Mouse (Mus musculus) gastrocnemius, postnatal 10 days (tissue): Measurements from ENCODE around the gene Dennd5a. TPM values are rescaled to one million over a fixed set of nuclear protein-coding genes. Genes with fewer than 3 reads are reported as not detected.

ENCODE experiments used
- DNase-seq: peaks from one replicate; pipeline ENCODE4 v3.0.0; 2021; ENCODE audit warnings: mixed read lengths
- total RNA-seq, 2 experiments: library from RNA; stranded (reverse); gene quantifications; 2 replicates each; pipeline ENCODE4 v1.2.3; 2021

Dennd5a gene
- total RNA-seq, 2 experiments from 2014 or later, result 68.8 to 84.6 TPM

DNA sequence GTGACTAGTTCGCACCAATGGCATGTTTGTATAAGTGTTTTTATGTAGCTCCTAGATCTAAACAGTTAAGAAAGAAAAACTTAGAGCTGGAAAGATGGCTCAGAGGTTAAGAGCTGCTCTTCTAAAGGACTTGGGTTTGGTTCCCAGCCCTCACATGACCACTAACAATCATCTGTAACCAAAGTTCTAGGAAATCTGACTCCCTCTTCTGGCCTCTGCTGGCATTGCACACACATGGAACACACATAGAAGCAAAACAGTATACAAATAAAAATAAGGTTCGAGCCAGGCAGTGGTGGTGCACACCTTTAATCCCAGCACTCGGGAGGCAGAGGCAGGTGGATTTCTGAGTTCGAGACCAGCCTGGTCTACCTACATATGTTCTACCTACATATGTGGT, 3.4 kb upstream of the Dennd5a start:
- no peak for DNase-seq

DNA sequence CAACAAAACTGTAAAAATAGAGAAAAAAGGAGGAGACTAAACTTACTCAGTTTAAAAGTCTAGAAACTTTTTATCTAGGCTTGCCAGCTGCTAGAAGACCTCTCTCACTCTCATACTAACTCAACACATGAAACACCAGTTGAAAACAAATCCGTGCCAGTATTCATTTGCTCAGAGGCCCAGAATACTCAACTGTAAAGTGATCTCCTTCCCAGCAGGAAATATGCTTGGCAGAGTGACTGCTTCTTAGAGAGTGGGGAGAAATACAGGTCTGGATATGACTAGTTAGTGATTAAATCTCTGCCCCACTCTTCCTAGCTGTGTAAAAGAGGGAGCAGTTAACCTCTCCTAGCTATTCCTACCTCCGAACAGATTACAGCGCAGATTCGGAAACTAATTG, 2.3 kb upstream of the Dennd5a start:
- DNase-seq, result no peak

DNA sequence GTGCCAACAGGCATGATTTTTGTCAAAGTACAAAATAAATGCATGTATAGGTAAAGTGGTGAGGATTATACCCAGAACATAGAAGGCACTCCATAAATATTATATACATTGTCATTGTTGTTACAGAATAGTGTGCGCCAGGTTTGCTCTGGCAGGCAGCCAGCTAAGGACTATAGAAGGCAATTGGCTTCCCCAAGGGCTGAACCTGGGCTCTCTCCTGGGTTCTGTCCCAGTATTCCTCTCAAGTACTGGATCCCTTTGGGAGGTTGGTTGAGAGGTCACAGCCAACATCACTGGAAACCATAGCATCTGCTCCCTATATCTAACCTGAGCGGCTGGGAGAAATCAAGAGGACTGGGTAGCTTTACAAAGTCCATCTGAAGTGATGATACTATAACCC, 1.3 kb upstream of the Dennd5a start:
- DNase-seq, result no peak

DNA sequence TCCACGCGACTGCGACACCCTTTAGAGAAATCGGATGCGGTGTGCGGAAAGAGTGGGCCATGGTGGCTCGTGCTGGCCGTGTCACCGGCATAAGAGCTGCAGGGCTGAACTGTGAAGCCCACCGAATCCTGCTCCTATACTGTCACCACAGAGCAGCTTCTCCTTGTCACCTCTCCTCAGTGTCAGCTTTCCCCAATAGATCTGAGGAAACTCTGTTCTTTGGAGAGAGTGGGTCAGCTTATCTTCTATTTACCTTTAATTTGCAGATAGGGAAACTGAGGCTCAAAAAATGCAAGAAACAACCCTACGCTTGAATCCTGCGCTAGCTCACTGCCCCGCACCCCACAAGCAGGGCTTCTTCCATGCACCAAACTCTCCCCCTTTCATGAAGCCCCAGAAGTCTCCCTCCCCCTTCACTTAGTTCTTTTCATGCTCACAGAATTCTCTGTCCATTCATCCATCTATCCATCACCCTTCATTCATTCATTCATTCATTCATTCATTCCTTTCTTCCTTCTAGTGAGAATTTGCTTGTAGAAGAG, 414 bp upstream of the Dennd5a start:
- no peak for DNase-seq

DNA sequence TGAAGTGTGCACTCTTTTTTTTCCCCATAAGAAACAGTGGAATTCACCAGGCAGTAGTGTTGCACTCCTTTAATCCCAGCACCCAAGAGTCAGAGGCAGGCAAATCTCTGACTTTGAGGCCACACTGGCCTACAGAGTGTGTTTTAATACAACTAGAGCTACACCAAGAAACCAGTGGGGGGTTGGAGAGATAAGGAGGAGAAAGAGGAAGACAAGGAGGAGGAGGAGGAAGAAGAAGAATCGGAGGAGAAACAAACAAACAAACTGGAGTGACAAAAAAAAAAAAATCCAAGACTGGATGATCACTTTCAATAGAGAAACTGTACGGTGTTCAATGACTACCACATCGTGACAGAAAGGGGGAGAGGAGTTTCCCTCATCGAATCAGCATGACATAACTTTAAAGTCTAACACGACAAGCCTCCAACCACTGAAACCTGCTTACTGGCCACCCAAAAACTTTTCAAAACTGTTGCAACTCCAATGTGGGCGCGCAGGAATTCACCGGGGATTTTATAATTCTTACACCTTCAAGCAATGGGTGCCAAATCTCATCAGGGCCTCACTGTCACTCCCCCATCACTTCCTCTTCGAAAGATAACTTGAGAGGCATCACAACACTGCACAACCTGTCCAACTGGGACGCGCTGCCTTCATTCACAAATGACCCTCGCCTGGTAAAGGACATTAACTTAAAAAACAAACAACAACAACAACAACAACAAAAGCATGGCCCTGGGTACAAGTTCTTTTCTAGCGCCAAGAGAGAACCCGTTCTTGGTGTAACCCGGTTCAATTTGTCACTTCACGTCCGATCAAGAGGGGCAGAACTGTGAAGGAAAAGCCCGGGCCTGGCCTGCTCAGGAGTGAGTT, 1.2 kb downstream of the Dennd5a start:
- DNase-seq, result peak; percentile 39

DNA sequence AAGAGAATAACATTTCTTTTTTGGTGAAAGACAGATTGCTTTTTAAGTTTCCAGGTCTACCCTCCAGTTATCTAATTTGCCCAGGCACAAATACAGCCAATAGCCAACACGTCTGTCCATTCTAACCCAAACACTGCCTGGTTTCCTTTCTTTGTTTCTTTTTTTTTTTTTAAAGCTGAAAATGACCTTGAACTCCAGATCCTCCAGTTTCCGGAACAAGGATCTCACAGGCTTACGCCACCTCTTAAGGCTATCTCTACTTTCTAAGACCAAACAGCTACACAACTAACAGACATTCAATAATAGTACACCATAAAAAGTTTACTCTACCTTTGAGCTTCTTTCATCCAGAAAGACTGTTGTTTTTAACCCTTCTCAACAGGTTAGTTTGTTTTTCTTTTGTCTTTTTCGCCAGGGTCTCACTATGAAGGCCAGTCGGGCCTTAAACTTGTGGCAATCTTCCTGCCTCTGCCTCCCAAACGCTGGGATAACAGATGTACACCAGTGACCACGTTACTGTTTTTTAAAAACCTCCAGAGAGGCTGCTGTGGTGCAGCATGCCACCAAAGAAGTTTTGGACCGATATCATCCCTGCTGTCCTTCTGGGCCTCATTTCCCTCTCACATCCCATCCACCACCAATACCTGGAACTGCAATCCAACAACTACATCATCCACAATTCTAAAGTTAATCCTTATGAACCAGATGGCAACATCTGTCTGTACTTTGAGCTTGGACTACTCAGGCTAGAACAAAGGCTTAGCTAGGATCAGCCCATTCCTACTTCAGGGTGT, 2.1 kb downstream of the Dennd5a start:
- DNase-seq, result no peak

DNA sequence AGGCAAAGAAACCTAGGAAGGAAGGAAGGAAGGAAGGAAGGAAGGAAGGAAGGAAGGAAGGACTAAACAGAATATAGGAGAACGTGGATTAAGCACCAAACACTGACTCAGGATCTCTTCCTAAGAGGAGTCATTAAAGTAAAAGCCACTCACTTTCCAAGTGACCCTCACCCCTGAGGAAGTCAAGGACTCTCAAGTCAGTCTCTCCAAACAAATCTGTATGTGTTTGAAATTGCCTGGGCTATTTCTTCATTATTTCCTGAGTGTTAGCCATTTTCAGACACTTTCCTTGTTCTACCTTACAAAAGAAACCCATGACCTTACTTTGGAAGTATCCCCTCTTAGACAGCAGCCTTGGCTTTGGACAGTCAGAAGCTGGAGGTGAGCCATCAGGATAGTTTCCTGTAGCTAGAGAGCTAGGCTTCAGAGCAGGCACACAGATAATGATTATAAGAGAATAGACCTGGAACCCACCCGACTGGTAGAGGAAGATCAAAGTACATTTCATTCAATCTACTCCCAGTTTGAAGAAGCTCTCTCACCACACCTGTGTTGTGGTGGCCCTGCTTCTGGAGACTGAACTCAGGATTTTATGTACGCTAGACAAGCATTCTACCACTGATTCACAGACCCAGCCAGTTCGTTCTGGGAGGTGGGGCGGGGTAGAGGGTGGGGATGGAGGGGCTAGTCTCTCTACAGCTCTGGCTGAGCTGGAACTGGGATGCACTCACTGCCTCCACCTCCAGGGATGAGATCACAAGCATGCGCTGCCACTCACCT, 5.5 kb downstream of the Dennd5a start:
- no peak for DNase-seq

DNA sequence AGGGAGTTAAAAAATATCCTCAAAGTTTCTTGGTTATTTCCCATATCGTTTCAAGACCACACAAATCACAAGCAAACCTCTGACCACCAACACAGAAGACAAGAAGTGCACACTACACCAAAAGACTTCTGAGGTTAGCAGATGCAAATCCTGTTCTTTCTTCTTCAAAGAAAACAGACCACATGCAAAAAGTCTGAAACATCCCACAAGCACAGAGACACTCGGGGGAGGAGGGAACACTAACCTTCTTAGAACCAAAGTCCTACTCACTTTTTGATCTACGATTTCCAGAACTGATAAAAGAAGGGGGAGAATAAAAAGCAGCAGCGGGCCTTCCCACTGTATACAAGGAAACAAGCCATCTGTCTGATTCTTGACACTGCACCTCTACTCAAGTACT, 9.0 kb downstream of the Dennd5a start:
- DNase-seq, result no peak

DNA sequence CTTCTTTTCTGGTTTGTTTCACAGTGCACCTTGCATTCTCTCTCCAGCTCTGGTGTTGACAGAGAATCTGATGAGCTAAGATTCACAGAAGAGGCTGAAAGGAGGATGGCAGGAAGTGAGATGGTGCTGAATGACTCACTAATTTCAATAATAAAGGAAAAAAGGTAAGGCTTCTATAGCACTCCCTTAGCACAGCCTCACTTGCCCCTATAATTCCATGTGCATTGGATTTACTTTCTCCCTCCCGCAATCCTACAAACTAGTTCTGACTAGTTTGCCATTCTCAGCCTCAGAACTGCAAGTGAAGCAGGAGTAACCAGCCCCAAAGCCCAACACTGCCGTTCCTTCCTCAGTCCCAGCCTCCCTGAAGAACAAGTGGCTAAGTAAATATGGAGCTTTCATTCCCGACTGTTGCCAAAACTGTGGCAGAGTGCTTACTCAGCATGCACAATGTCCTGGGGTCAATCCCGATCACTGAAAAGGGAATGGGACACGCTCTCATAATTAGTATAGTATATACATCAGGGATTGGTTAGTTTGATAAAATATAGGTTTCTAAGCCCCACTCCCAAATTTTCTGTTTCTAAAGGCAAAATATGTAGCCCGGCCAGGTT, 15.7 kb downstream of the Dennd5a start:
- DNase-seq, result no peak

DNA sequence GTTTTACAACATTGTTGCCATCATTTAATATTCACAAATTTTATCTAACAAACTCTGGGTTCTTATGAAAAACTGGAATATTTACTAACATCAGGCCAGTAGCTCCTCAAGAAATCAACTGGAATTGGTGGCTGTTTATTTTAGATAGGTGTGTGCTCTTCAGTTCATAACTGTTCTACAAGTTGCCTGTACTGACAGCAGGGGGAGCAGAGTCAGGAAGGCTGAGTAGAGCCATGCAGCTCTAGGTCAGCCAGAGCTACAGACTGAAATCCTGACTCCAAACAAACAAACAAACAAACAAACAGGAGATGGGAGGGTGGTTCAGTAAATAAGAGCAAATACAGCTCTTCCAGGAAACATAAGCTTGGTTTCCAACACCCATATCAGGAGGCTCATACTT, 30.6 kb downstream of the Dennd5a start:
- DNase-seq, result no peak

DNA sequence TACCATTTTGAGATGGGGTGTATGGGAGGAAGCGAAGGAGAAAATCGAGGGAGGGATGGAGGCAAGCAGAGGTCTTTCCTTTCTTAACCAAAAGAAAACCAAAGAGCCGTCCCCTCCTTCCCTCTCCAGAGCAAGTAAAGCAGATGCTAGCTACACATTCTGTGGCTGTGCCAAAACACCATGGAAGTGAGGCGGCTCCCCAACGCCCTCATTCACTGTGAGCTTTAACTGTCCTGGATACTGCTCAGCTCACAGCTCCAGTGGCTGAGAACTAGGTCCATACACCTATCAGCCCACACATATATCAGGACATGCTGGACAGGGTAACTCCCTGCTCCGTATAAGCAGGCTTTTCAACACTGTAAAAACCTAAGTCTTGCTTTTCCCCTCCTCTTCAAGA, 31.9 kb downstream of the Dennd5a start:
- no peak for DNase-seq

DNA sequence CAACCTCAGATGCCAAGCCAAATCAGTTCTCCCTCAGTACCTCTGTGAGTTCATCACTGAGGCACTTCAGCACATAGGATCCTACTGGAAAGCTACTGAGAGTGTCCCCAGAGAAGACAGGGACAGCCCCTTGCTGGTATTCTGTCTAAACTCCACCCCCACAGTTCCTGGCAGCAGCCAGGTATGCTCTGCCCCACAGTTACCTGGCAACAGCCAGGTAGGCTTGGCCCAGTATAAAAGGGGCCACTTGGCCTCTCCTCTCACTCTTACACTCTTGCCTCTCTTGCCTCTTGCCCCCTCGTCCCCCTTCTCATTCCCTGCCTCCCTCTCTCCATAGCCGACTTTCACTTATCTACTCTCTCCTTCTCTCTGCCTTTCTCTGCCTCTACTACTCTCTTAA, 35.3 kb downstream of the Dennd5a start:
- DNase-seq, result no peak

DNA sequence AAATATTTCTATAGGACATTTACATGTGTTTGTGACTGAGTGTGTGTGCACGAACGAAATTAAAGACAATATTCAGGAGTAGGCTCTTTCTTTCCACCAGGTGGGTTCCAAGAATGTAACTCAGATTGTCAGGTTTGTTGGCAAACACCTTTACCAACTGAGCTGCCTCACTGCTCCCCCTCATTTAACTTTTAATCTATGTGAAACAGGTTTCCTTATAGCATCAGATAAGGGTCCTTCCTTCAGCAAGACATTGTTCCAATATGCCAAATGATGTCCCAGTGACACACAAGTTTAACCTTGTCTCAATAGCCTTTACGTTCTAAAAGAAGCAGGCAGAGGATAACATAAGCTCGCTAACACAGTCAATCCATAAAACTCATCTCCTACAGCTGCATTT, 37.4 kb downstream of the Dennd5a start:
- DNase-seq, result no peak

DNA sequence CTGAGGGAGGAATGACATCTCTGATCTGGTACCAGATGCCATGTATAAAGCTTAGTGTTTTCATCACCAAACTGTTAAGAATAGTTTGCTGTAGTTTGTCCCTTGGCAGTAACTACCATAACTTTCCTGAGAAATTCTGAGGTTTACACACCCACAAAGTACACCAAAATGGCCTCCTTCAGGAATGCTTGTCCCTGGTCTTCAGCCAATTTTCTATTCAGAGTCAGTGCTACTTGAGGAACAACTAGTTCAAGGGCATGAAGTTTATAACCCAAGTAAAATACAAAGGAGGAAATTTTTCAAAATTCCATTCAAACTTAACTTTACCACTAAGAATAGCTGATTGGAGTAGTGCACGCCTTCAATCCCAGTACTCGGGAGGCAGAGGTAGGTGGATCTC, 54.1 kb downstream of the Dennd5a start:
- no peak for DNase-seq

DNA sequence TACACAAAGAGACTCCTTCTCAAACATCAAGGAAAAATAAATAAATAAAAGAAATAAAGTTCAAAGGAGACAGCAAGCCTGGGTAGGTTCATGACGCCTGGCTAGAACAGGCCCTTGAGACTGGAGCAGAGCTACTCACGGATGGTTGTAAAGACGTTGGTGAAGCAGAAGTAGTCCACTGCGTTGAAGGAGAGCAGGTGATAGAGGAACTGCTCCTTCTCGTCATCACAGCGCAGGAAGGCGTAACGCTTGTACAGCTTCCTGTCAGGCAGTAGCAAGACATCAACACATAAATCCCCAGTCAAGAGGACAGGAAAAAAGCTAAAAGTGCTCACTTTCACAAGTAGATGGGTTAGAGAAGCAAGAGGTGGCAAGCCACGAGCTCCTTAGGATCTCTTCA, 59.3 kb downstream of the Dennd5a start:
- no peak for DNase-seq

DNA sequence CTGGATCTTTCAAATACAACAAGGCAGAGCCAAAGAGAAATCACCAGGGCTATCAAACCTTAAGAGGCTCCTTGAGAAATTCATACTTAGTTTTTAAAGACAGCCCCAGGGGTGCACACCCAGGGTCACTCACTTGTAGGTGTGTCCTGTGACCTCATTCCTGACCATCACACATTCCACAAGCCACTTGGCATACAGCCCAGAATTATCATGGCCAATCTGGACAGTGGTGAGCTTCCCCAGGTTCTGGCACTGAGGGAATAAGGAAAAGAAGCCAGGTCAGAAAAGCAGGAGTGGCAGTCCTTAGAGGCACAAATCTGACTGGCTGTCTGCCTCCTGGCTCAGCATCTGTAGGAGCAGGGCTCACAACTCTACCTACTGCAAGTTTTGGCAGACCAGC, 61.4 kb downstream of the Dennd5a start:
- no peak for DNase-seq

DNA sequence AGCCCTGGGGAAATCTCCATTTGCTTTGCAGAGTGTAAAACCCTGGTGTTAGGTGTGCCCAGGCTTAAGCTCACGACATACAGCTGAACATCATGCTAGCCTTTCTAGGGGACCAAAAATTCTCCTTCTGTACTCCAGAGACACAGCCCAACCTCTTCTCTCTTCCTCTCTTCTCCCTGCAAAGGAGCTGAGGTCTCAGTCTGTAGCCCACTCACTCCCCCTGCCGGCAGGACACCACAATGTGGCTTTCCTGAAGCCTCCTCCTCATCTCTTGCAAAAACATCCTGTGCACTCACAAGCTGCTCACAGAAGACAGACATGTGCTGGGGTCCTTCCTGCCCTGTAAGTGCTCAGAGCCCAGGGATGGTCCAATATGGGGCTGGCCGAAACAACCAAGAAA, 67.7 kb downstream of the Dennd5a start:
- DNase-seq, result peak; percentile 83

DNA sequence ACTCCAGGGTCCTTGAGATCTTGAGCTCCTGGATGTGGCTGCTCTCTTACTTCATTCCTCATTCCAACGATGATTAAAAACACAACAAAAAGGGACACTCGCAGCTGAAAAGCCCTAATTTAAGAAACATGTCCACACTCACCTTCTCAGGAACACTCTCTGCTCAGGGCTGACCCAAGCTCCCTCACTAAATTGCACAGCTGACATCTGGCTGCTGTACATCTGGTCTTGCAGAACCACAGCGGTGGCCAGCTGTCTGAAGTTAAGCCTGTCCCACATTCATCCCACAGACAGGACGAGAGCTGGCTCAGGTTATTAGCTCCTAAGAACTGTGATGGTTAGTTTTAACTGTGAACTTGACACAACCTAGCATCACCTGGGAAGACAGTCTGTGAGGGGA, 68.5 kb downstream of the Dennd5a start:
- DNase-seq, result no peak

DNA sequence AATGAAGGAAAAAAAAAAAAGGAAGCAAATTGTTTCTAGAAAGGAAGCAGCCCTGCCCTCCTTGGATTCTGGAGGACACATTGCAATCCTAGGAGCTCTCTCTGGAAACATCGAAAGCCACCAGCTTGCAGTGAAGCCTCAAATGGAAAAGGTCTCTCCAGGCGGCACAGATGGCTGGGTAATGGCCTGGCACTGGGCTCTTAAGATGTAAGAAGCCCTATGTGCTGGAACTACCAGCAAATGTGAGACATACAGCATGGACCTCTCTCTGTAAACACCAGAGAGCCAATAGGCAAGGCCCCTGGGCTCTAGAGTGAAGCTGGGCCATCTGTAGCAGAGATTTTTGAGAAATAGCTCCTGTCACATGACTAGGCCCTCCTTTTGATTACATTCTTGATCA, 70.0 kb downstream of the Dennd5a start:
- no peak for DNase-seq

DNA sequence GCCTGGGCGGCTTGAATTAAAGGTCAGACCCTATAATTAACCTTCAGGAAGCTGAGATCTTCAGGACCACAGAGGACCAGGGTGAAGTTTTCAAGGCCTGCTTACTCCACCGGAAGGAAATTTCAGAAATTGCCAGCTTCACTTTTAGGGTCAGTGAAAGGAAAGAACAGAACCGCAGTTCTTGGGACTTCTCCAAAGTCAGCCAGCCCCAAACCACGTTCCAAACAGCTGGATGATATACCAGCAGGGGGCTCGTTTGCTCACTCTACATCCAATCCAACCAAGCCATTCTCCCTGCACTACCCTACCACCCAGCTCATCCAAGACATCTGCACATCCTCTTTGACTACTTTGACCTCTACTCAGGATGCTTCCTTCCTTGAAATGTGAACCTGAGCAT, 71.0 kb downstream of the Dennd5a start:
- no peak for DNase-seq

DNA sequence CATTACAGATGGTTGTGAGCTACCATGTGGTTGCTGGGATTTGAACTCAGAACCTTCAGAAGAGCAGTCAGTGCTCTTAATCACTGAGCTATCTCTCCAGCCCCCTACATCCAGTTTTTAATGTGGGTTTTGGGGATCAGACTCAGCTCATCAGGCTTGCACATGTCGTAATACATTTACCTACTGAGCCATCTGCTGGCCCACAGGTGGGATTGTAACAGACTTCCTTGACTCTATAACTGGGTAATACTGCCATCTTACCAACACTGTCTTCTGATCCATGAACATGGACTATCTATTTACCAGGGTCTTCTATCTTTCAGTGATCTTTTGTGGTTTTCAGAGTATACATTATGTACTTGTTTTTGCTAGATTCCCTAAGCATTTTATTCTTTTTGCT, 74.0 kb downstream of the Dennd5a start:
- no peak for DNase-seq

DNA sequence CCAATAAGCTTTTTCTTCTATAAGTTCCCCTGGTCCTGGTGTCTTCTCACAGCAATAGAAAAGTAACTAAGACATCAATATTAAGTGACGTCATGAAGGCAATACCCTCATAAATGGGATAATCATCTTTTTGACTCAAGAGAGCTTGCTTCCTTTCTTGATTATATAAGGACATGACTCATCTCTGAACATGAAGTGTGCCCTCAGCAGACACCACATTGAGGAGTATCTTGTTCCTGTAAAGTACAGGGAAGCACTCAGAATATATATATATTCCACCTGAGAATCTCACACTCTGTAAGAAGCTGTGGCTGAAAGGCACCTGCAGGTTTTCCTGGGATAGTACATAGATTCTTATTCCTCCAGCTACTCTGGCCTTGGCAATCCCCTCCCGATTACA, 77.7 kb downstream of the Dennd5a start:
- DNase-seq, result no peak
